Mouse (Mus musculus): Measurements from ENCODE around the gene Megf8. TPM values are rescaled to one million over a fixed set of nuclear protein-coding genes. Genes with fewer than 3 reads are reported as not detected.
A peak's percentile ranks its signal among the peaks of the same experiment; 100 is the strongest.

The Megf8 gene
- polyA plus RNA-seq, 1 experiment from 2014 or later: 13.0 TPM

DNA sequence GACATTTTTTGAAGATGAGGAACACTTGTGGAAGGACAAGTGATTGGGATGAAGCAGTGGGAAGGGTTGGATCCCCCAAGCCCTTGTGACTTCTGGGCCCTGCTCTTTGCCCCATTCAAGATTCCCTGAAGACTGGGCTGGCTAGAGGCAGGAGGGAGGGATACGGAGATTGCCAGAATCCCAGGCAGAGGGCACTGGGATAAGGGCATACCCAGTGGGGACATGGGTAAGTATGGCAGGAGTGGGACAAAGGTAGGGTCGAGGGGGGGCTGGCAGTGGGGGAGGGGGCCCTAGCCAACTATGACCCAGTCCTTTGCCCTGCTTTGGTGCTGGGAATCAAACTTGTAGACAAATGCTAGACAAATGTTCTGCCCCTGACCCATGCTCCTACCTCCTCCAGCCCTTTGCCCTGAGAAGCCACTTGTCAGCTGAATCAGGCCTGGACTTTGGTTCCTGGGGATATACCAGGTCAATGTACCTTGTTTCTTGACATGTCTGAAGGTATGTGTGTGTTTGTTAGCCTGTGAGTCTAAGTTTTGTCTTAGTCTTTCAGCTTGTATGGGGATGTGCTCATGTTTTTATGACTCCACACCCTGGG lies 75.0 kb downstream of the Megf8 start:
- ATAC-seq (ENCODE audit: insufficient number of reproducible peaks, insufficient read depth, low FRiP score, low read depth): no peak
- Histone ChIP-seq H3K4me2 (replicated peaks; ENCODE audit: low read depth, low read length) (no peak overlapping the region), H3K27ac (ENCODE audit: low read length) (no peak overlapping the region), H3K27me3 (ENCODE audit: control insufficient read depth, insufficient read depth, low read length) (no peaks in the 10 kb centered on the region), H3K9ac (replicated peaks; ENCODE audit: low read depth, low read length) (no peak overlapping the region), H3K9me3 (ENCODE audit: control insufficient read depth, low read depth, low read length) (no peaks in the 10 kb centered on the region), H3K36me3 (ENCODE audit: control insufficient read depth, insufficient read depth, low read length) (peaks cover 8% of the 10 kb centered on the region), H3K4me3 (ENCODE audit: low read depth, low read length) (no peak overlapping the region), H3K4me1 (ENCODE audit: control insufficient read depth, insufficient read depth, low read length) (peaks cover 22% of the 10 kb centered on the region)
- 84% methylated on average over 2 of the region's 2 CpGs for WGBS

DNA sequence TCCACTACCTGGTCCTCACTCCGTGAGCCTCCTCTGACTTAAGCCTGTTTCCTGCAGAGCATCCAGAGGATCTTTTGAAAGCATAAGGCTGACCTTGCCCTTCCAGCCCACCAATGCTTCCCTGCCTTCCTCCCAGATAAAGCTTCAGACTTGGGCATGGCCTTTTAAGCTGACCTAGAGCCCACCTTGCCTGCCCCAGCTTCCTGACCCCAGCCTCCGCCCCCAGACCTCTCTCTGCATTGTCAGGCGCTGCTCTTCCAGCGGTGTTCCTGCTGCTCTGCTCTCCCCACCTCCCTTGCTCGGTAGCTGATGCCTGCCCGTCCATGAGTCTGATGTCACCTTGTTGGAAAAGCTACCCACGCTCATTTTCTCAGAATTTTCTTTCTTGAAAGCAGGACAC lies 75.9 kb downstream of the Megf8 start:
- H3K9ac ChIP-seq (replicated peaks; ENCODE audit: low read depth, low read length): no peak overlapping the region
- ATAC-seq (ENCODE audit: insufficient number of reproducible peaks, insufficient read depth, low FRiP score, low read depth): no peak
- no peak overlapping the region for H3K4me3 ChIP-seq (ENCODE audit: low read depth, low read length)
- H3K27me3 ChIP-seq (ENCODE audit: control insufficient read depth, insufficient read depth, low read length): no peaks in the 10 kb centered on the region
- no peak overlapping the region for H3K27ac ChIP-seq (ENCODE audit: low read length)
- 57% methylated on average over 7 of the region's 7 CpGs for WGBS
- H3K4me1 ChIP-seq (ENCODE audit: control insufficient read depth, insufficient read depth, low read length): peaks cover 22% of the 10 kb centered on the region
- no peaks in the 10 kb centered on the region for H3K9me3 ChIP-seq (ENCODE audit: control insufficient read depth, low read depth, low read length)
- no peak overlapping the region for H3K4me2 ChIP-seq (replicated peaks; ENCODE audit: low read depth, low read length)
- H3K36me3 ChIP-seq (ENCODE audit: control insufficient read depth, insufficient read depth, low read length): peaks cover 5% of the 10 kb centered on the region

- WGBS: 80% methylated on average over 8 of the region's 8 CpGs
- Histone ChIP-seq H3K27me3 (ENCODE audit: control insufficient read depth, insufficient read depth, low read length) (no peaks in the 10 kb centered on the region), H3K9ac (replicated peaks; ENCODE audit: low read depth, low read length) (no peak overlapping the region), H3K27ac (ENCODE audit: low read length) (no peak overlapping the region), H3K9me3 (ENCODE audit: control insufficient read depth, low read depth, low read length) (no peaks in the 10 kb centered on the region), H3K4me3 (ENCODE audit: low read depth, low read length) (no peak overlapping the region), H3K4me1 (ENCODE audit: control insufficient read depth, insufficient read depth, low read length) (peaks cover 22% of the 10 kb centered on the region), H3K36me3 (ENCODE audit: control insufficient read depth, insufficient read depth, low read length) (no peaks in the 10 kb centered on the region; the same call in 1 of the 2 replicates), H3K4me2 (replicated peaks; ENCODE audit: low read depth, low read length) (peak overlapping the region; percentile 76; the same call in 1 of the 2 replicates)
- ATAC-seq (ENCODE audit: insufficient number of reproducible peaks, insufficient read depth, low FRiP score, low read depth): no peak
Measured at GRCm38 (mm10) chr7:25393451-25394210, 76.7 kb downstream of the Megf8 start.

DNA sequence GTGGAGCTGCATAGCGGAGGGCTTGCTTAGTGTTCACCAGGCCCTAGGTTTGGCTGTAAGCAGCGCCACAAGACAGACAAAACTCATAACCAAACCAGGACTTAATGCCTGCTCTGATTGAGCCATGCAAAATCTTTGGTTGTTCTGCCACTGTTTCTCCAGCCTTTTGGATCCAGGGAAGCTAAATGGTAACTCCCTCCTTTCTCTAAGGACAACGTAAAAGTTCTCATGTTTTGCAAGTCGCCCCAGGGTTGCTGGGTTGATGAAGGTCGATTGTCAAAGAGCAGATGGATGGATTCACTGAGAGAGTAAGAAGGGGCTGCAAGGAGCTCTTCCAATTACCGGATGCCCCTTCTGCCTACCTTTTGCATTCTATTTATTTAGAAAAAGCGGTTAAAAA lies 77.8 kb downstream of the Megf8 start:
- Histone ChIP-seq H3K9me3 (ENCODE audit: control insufficient read depth, low read depth, low read length) (no peaks in the 10 kb centered on the region), H3K27me3 (ENCODE audit: control insufficient read depth, insufficient read depth, low read length) (no peaks in the 10 kb centered on the region), H3K36me3 (ENCODE audit: control insufficient read depth, insufficient read depth, low read length) (no peaks in the 10 kb centered on the region; the same call in 1 of the 2 replicates), H3K27ac (ENCODE audit: low read length) (no peak overlapping the region), H3K4me1 (ENCODE audit: control insufficient read depth, insufficient read depth, low read length) (peaks cover 22% of the 10 kb centered on the region), H3K4me3 (ENCODE audit: low read depth, low read length) (peak overlapping the region; percentile 58), H3K4me2 (replicated peaks; ENCODE audit: low read depth, low read length) (peak overlapping the region; percentile 76), H3K9ac (replicated peaks; ENCODE audit: low read depth, low read length) (peak overlapping the region; percentile 45)
- WGBS: 15% methylated on average over 7 of the region's 7 CpGs
- no peak for ATAC-seq (ENCODE audit: insufficient number of reproducible peaks, insufficient read depth, low FRiP score, low read depth)

- H3K27ac ChIP-seq (ENCODE audit: low read length): no peak overlapping the region
- peak; percentile 34; the same call in 1 of the 2 replicates for ATAC-seq (ENCODE audit: insufficient number of reproducible peaks, insufficient read depth, low FRiP score, low read depth)
- WGBS: under 1% methylated on average over 22 of the region's 22 CpGs
Measured at GRCm38 (mm10) chr7:25395186-25395557, 78.2 kb downstream of the Megf8 start.

DNA sequence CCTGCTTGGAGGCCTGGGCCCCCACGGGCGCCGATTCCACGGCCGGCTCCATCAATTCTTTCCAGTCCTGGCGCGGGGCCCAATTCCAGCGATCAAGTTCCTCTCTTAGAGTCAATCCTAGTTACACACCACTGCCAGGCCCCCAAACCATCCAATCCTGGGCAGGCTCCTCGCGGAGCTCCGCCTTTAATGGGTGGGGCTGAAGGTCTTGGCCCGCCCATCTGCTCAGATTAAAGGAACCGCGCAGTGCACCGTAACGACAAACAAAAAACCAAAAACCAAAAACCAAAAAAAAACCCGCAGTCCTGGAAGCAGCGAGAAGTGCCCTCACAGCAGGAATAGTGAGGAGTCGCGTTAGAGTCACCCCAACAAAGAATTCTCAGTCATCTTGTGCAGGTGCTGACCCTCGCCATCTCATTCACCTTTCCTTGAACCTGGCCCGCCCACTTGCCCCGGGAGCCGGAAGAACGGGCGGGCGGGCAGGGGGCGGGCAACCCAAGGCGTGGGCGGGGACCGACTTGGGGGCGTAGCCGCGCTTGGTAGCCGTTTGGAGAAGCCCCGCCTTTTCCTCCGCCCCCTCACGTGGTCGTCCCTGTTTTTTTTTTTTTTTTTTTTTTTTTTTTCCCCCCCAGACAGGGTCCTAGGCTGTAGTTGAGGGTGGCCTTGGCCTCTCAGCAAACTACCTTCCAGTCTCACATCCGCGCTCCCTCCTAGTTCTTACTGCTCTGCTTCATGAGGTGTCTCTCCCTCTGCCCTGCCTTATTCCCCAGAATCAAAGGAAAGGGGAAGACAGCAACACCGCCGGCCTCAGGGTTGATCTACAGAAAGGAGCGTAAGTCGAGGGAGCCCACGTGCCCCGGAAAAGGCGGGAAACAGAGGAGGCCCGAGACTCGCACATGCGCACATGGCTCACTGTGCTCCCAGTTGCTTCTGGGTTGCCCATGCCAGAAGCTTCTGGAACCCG lies 78.9 kb downstream of the Megf8 start:
- H3K27ac ChIP-seq (ENCODE audit: low read length): peak overlapping the region; percentile 58; the same call in 1 of the 2 replicates
- peak overlapping the region; percentile 58 for H3K4me3 ChIP-seq (ENCODE audit: low read depth, low read length)
- WGBS: 5% methylated on average over 50 of the region's 52 CpGs
- H3K9ac ChIP-seq (replicated peaks; ENCODE audit: low read depth, low read length): peak overlapping the region; percentile 45
- no peaks in the 10 kb centered on the region for H3K36me3 ChIP-seq (ENCODE audit: control insufficient read depth, insufficient read depth, low read length)
- H3K4me2 ChIP-seq (replicated peaks; ENCODE audit: low read depth, low read length): peak overlapping the region; percentile 76
- peak; percentile 96 for ATAC-seq (ENCODE audit: insufficient number of reproducible peaks, insufficient read depth, low FRiP score, low read depth)
- H3K27me3 ChIP-seq (ENCODE audit: control insufficient read depth, insufficient read depth, low read length): no peaks in the 10 kb centered on the region
- H3K9me3 ChIP-seq (ENCODE audit: control insufficient read depth, low read depth, low read length): no peaks in the 10 kb centered on the region
- H3K4me1 ChIP-seq (ENCODE audit: control insufficient read depth, insufficient read depth, low read length): peaks cover 13% of the 10 kb centered on the region; the same call in 1 of the 2 replicates

More at GRCm38 (mm10) chr7:25395186-25395557, 78.2 kb downstream of the Megf8 start:
- H3K9me3 ChIP-seq (ENCODE audit: control insufficient read depth, low read depth, low read length): no peaks in the 10 kb centered on the region
- H3K4me3 ChIP-seq (ENCODE audit: low read depth, low read length): peak overlapping the region; percentile 58
- peaks cover 19% of the 10 kb centered on the region for H3K4me1 ChIP-seq (ENCODE audit: control insufficient read depth, insufficient read depth, low read length)
- peak overlapping the region; percentile 76 for H3K4me2 ChIP-seq (replicated peaks; ENCODE audit: low read depth, low read length)
- no peaks in the 10 kb centered on the region for H3K36me3 ChIP-seq (ENCODE audit: control insufficient read depth, insufficient read depth, low read length)
- peak overlapping the region; percentile 45 for H3K9ac ChIP-seq (replicated peaks; ENCODE audit: low read depth, low read length)
- no peaks in the 10 kb centered on the region for H3K27me3 ChIP-seq (ENCODE audit: control insufficient read depth, insufficient read depth, low read length)

- WGBS: 90% methylated on average over 14 of the region's 14 CpGs
- peak overlapping the region; percentile 76 for H3K4me2 ChIP-seq (replicated peaks; ENCODE audit: low read depth, low read length)
- H3K36me3 ChIP-seq (ENCODE audit: control insufficient read depth, insufficient read depth, low read length): no peaks in the 10 kb centered on the region
- no peak for ATAC-seq (ENCODE audit: insufficient number of reproducible peaks, insufficient read depth, low FRiP score, low read depth)
- no peaks in the 10 kb centered on the region for H3K9me3 ChIP-seq (ENCODE audit: control insufficient read depth, low read depth, low read length)
- no peak overlapping the region for H3K9ac ChIP-seq (replicated peaks; ENCODE audit: low read depth, low read length)
- H3K27me3 ChIP-seq (ENCODE audit: control insufficient read depth, insufficient read depth, low read length): no peaks in the 10 kb centered on the region
- H3K4me1 ChIP-seq (ENCODE audit: control insufficient read depth, insufficient read depth, low read length): peaks cover 13% of the 10 kb centered on the region; the same call in 1 of the 2 replicates
- H3K27ac ChIP-seq (ENCODE audit: low read length): no peak overlapping the region
- H3K4me3 ChIP-seq (ENCODE audit: low read depth, low read length): no peak overlapping the region
Measured at GRCm38 (mm10) chr7:25396621-25397020, 79.7 kb downstream of the Megf8 start.

GRCm38 (mm10) chr7:25398610-25399009 lies 81.6 kb downstream of the Megf8 start, which contains the start of gene Lipe:
Lipe (minus strand) TSS chr7:25398710.
- no peaks in the 10 kb centered on the region for H3K36me3 ChIP-seq (ENCODE audit: control insufficient read depth, insufficient read depth, low read length)
- H3K4me1 ChIP-seq (ENCODE audit: control insufficient read depth, insufficient read depth, low read length): peaks cover 12% of the 10 kb centered on the region; the same call in 1 of the 2 replicates
- no peak within 1 kb of the TSS for H3K9ac ChIP-seq (replicated peaks; ENCODE audit: low read depth, low read length)
- H3K27me3 ChIP-seq (ENCODE audit: control insufficient read depth, insufficient read depth, low read length): no peaks in the 10 kb centered on the region
- H3K27ac ChIP-seq (ENCODE audit: low read length): no peak within 1 kb of the TSS
- WGBS: 88% methylated on average over 1 of the region's 1 CpGs
- H3K4me2 ChIP-seq (replicated peaks; ENCODE audit: low read depth, low read length): no peak within 1 kb of the TSS
- H3K9me3 ChIP-seq (ENCODE audit: control insufficient read depth, low read depth, low read length): no peaks in the 10 kb centered on the region
- no peak for ATAC-seq (ENCODE audit: insufficient number of reproducible peaks, insufficient read depth, low FRiP score, low read depth)
- no peak within 1 kb of the TSS for H3K4me3 ChIP-seq (ENCODE audit: low read depth, low read length)
